Mouse (Mus musculus): ENCODE data around the gene Fkbp1b.

DNA sequence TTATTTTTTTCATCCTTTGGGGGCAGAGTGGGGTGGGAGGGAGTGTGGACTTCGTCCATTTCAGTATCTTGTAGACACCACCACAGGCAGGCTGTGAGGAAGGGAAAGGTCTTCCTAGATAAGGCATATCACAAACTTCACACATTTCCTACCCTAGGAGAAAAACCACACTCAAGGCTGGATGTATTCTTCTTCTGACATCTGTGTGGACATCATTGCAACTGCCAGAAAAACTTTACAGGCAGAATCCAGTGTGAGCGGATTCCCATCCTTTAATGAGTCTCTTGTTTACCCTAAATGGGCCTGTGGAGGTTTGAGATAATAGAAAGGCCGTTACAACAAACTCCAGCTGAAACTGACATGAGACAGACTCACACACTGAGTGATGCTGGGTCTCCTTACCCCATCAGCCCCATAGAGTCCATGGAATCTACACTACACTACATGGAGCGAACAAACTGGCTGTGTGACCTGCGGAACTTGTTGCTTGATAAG lies 31.6 kb upstream of the Fkbp1b start:
- no peak for TF ChIP-seq CTCF (IDR thresholded peaks at IDR 0.05; ENCODE audit: control insufficient read depth, insufficient read depth, insufficient replicate concordance, low read depth, low read length)
- no peak for TF ChIP-seq POLR2A (IDR thresholded peaks at IDR 0.05; ENCODE audit: control insufficient read depth, low read depth, low read length)
